11 mouse cellular contexts compared by ENCODE assay signal in the genomic region with DNA sequence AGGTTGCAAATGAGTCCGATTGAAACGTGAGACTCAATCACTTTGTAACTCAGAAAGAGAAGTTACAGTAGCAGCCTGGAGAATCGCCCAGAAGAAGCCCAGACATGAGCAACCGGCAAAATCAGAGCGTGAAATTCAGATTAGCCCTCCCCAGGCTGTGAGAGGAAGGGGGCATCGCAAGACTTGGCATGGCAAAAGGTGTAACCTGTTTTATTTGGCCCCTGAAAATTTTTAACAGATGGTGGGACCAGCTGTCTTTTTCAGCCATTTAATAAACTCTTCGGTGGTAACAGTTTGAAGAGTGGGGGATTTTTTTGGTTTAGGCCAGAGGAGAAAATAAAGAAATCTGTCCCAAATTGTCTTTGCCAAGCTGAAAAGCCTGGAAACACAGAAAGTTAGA. TPM values are rescaled to one million over a fixed set of nuclear protein-coding genes. Genes with fewer than 3 reads are reported as not detected.
A peak's percentile ranks its signal among the peaks of the same experiment; 100 is the strongest.
DNase-seq lines count a peak whose midpoint lies in the region; ATAC-seq and TF ChIP-seq lines count a peak whose summit lies in the region.
"Had no signal": no experiment of that assay in that cellular context is flagged by ENCODE, and none has a peak within 500 bp of the region (broad histone marks: within the 10 kb centered on the region; RNA-seq: fewer than 3 reads in every experiment).

No protein-coding gene starts in this region.

- H3K27me3 ChIP-seq in midbrain, postnatal 0 days (ENCODE audit: insufficient read depth, low read length) = no peaks in the 10 kb centered on the region; the same call in 1 of the 2 replicates
- peaks cover 10% of the 10 kb centered on the region for H3K27me3 ChIP-seq in heart, embryonic 11.5 days (ENCODE audit: control insufficient read depth, insufficient read depth, low read length)

- H3K4me1 ChIP-seq in midbrain, postnatal 0 days (ENCODE audit: insufficient read depth, low read length) = peaks cover 2% of the 10 kb centered on the region; the same call in 1 of the 2 replicates
- H3K4me1 ChIP-seq in heart, embryonic 11.5 days (ENCODE audit: control insufficient read depth, insufficient read depth, low read length) = 0 out of 2 replicates have a peak, but pooled peaks cover 6% of the 10 kb centered on the region
- H3K4me1 ChIP-seq: liver, embryonic 15.5 days had no signal

- H3K4me3 ChIP-seq in midbrain, postnatal 0 days (ENCODE audit: low read depth, low read length) = no peak overlapping the region; the same call in 1 of the 2 replicates
- H3K4me3 ChIP-seq in heart, embryonic 11.5 days (ENCODE audit: low read depth, low read length) = no peak overlapping the region
- H3K4me3 ChIP-seq: liver, embryonic 15.5 days had no signal

- 10% methylated on average over 7 of the region's 7 CpGs for WGBS in midbrain, postnatal 0 days
- WGBS in heart, embryonic 11.5 days (ENCODE audit: insufficient replicate concordance) = 7% methylated on average over 7 of the region's 7 CpGs

- H3K4me2 ChIP-seq in midbrain, postnatal 0 days (ENCODE audit: low read depth, low read length, poor library complexity, severe bottlenecking) = peak overlapping the region; percentile 26
- no peak overlapping the region; the same call in 1 of the 2 replicates for H3K4me2 ChIP-seq in heart, embryonic 11.5 days
- H3K4me2 ChIP-seq: liver, embryonic 15.5 days had no signal

- ATAC-seq in midbrain, postnatal 0 days (ENCODE audit: low FRiP score) = no peak
- no peak for ATAC-seq in heart, embryonic 11.5 days (replicated peaks; ENCODE audit: insufficient number of reproducible peaks, low FRiP score, low TSS enrichment)

- TF ChIP-seq CTCF in midbrain, postnatal 0 days (IDR thresholded peaks at IDR 0.05) = no peak

- H3K9me3 ChIP-seq in midbrain, postnatal 0 days (ENCODE audit: low read length) = no peaks in the 10 kb centered on the region
- no peaks in the 10 kb centered on the region for H3K9me3 ChIP-seq in heart, embryonic 11.5 days (replicated peaks; ENCODE audit: control insufficient read depth, low read length)
- H3K9me3 ChIP-seq: liver, embryonic 15.5 days had no signal

- DNase-seq in layer of hippocampus, postnatal 14 days (ENCODE audit: low spot score in 2 of 2) = peak; percentile 29 to 86
- no peak for DNase-seq in layer of hippocampus, adult 9-11 months
- peak; percentile 79 to 90 for DNase-seq in cerebellum, postnatal 14 days
- peak; percentile 19 for DNase-seq in forelimb bud, embryonic 11.5 days (ENCODE audit: low read depth, low spot score)
- peak; percentile 88 for DNase-seq in midbrain, postnatal 0 days (ENCODE audit: low spot score)
- no peak for DNase-seq in spleen, postnatal 4 days (ENCODE audit: low spot score in 2 of 2)
- no peak for DNase-seq in gastrocnemius, postnatal 10 days
- DNase-seq: kidney, adult 11 months had no signal

- H3K27ac ChIP-seq in midbrain, postnatal 0 days (ENCODE audit: low read depth, low read length) = no peak overlapping the region
- H3K27ac ChIP-seq in heart, embryonic 11.5 days (ENCODE audit: low read depth, low read length) = no peak overlapping the region
- H3K27ac ChIP-seq: liver, embryonic 15.5 days had no signal

- H3K36me3 ChIP-seq in midbrain, postnatal 0 days (ENCODE audit: insufficient read depth, low read length) = no peaks in the 10 kb centered on the region
- H3K36me3 ChIP-seq in heart, embryonic 11.5 days (ENCODE audit: control insufficient read depth, insufficient read depth, low read length) = no peaks in the 10 kb centered on the region
- H3K36me3 ChIP-seq: liver, embryonic 15.5 days had no signal

- H3K9ac ChIP-seq in midbrain, postnatal 0 days (replicated peaks; ENCODE audit: low read length, poor library complexity, severe bottlenecking) = no peak overlapping the region
- no peak overlapping the region for H3K9ac ChIP-seq in heart, embryonic 11.5 days (ENCODE audit: low read depth, low read length)
- H3K9ac ChIP-seq: liver, embryonic 15.5 days had no signal

RNA-seq across cellular contexts. Expression of a gene that starts 30.6 kb away (rescaled TPM):
- total RNA-seq in layer of hippocampus, postnatal 14 days (2021) = under 1 TPM; 0.64 to 0.85 TPM
- total RNA-seq in midbrain, postnatal 0 days (2014; rRNA removed) = 24.0 and 26.3 TPM in 2 replicates
- polyA plus RNA-seq in midbrain, postnatal 0 days (2015; fragmentation: Nextera tagmentation; extraction: Ambion mirVana) = 21.7 and 22.8 TPM in 2 replicates
- total RNA-seq in gastrocnemius, postnatal 10 days (2021) = not detected
- 0.17 and 1.1 TPM in 2 replicates for polyA plus RNA-seq in heart, embryonic 11.5 days (2014; fragmentation: Nextera tagmentation; extraction: Ambion mirVana)
- polyA plus RNA-seq: liver, embryonic 15.5 days; testis, adult 2 months had no signal

Comparison
In these comparisons a context has a peak if more than half of its experiments do, and no peak if none do; other contexts are left out.
1. DNase-seq: peak in layer of hippocampus, postnatal 14 days (2 of 2), cerebellum, postnatal 14 days (2 of 2), forelimb bud, embryonic 11.5 days (single experiment) and midbrain, postnatal 0 days (single experiment); none in layer of hippocampus, adult 9-11 months (single experiment), spleen, postnatal 4 days (0 of 2) and gastrocnemius, postnatal 10 days (single experiment).
2. RNA of a gene that starts 30.6 kb away (total RNA-seq): 24.0 to 26.3 TPM in midbrain, postnatal 0 days; 0.64 to 0.85 TPM in layer of hippocampus, postnatal 14 days and not detected in gastrocnemius, postnatal 10 days; every median in the first group is over 10 times any median in the second.